Mouse (Mus musculus) hindbrain, embryonic 10.5 days (tissue): ENCODE measurements around the gene Erich6. TPM values are rescaled to one million over a fixed set of nuclear protein-coding genes. Genes with fewer than 3 reads are reported as not detected.

Experiments used
- DNase-seq: peaks from one replicate; pipeline ENCODE4 v3.0.0-alpha.2; 2017; ENCODE audit warnings: low spot score
- H3K27ac ChIP-seq: fragments of 300-500 bp; sonication (generic); 2 replicates; pipeline ENCODE4 v1.5.1; 2016; ENCODE audit warnings: mild to moderate bottlenecking, moderate library complexity
- H3K27me3 ChIP-seq: fragments of 300-500 bp; sonication (generic); 2 replicates; pipeline ENCODE4 v1.6.1; 2016; ENCODE audit warnings: mild to moderate bottlenecking; ENCODE audit not compliant: poor library complexity, insufficient read depth, severe bottlenecking
- H3K36me3 ChIP-seq: fragments of 300-500 bp; sonication (generic); 2 replicates; pipeline ENCODE4 v1.6.1; 2016; ENCODE audit warnings: mild to moderate bottlenecking, moderate library complexity
- H3K4me1 ChIP-seq: fragments of 300-500 bp; sonication (generic); replicated peaks from 2 replicates; pipeline ENCODE4 v1.6.1; 2016; ENCODE audit warnings: mild to moderate bottlenecking
- H3K4me3 ChIP-seq: fragments of 300-500 bp; sonication (generic); 2 replicates; pipeline ENCODE4 v1.5.1; 2016; ENCODE audit warnings: mild to moderate bottlenecking, moderate library complexity
- H3K9me3 ChIP-seq: fragments of 300-500 bp; sonication (generic); 2 replicates; pipeline ENCODE4 v1.6.1; 2016; ENCODE audit warnings: mild to moderate bottlenecking, moderate library complexity
- WGBS: fragments of 180-500 bp; shearing (Covaris S2); methylation state at CpG from one replicate; pipeline ENCODE4 v1.1.7; 2016; 5-methylcytosine and 5-hydroxymethylcytosine counted together
- polyA plus RNA-seq: library from polyadenylated mRNA; unstranded; fragments of >200 nt; fragmentation: Nextera tagmentation; extraction: Ambion mirVana; gene quantifications from 2 replicates; pipeline ENCODE4 v1.2.1, GENCODE M21; 2016

Gene Erich6
- polyA plus RNA-seq, 1 experiment from 2014 or later, result not detected

GRCm38 (mm10) chr3:58576137-58577066 is 60.6 kb downstream of the Erich6 start, which contains the start of gene Selenot:
Selenot (plus strand) TSS chr3:58576636.
- no peaks in the 10 kb centered on the region for H3K9me3 ChIP-seq
- peaks cover 26% of the 10 kb centered on the region for H3K36me3 ChIP-seq
- H3K4me1 ChIP-seq, result peaks cover 4% of the 10 kb centered on the region
- 2% methylated on average over 59 of the region's 59 CpGs for WGBS
- H3K4me3 ChIP-seq, result peak within 1 kb of the TSS; percentile 96
- no peaks in the 10 kb centered on the region for H3K27me3 ChIP-seq
- peak; percentile 98 for DNase-seq
- H3K27ac ChIP-seq, result peak within 1 kb of the TSS; percentile 99

- H3K27me3 ChIP-seq, result no peaks in the 10 kb centered on the region
- no peak overlapping the region for H3K27ac ChIP-seq
- no peaks in the 10 kb centered on the region for H3K9me3 ChIP-seq
- no peak overlapping the region for H3K4me3 ChIP-seq
- no peak for DNase-seq
- H3K4me1 ChIP-seq, result no peaks in the 10 kb centered on the region
- 88% methylated on average over 3 of the region's 3 CpGs for WGBS
- no peaks in the 10 kb centered on the region for H3K36me3 ChIP-seq
Measured at GRCm38 (mm10) chr3:58570821-58571220, 66.2 kb downstream of the Erich6 start.

Other genes with a start within 250 kb of the Erich6 start
- gene Tsc22d2, start 222.5 kb downstream of the Erich6 start, polyA plus RNA-seq, result 8.4 and 9.3 TPM in 2 replicates
- gene Eif2a, start 111.4 kb downstream of the Erich6 start, polyA plus RNA-seq, result 48.3 and 55.6 TPM in 2 replicates
- 122 and 141 TPM in 2 replicates for gene Serp1, start 111.3 kb downstream of the Erich6 start, polyA plus RNA-seq
- gene Selenot, start 60.6 kb downstream of the Erich6 start, polyA plus RNA-seq, result 16.5 TPM in 2 replicates
- gene Siah2, start 55.2 kb upstream of the Erich6 start, polyA plus RNA-seq, result 3.3 TPM in 2 replicates
- not detected in 2 replicates for gene Mindy4b-ps, start 185.1 kb upstream of the Erich6 start, polyA plus RNA-seq
- 1.3 and 2.3 TPM in 2 replicates for gene Clrn1, start 248.1 kb upstream of the Erich6 start, polyA plus RNA-seq